Mouse (Mus musculus) midbrain, embryonic 16.5 days (tissue): ENCODE measurements around the gene Pmpca. TPM values are rescaled to one million over a fixed set of nuclear protein-coding genes. Genes with fewer than 3 reads are reported as not detected.
A peak's percentile ranks its signal among the peaks of the same experiment; 100 is the strongest.

Experiments
- ATAC-seq: fragments of 200-750 bp; cut with Nextera tagmentation; 2 replicates; pipeline ENCODE4 v1.8.0; 2017; ENCODE audit warnings: moderate TSS enrichment
- H3K27ac ChIP-seq: fragments of 300-500 bp; sonication (generic); 2 replicates; pipeline ENCODE4 v1.5.1; 2014; ENCODE audit warnings: mild to moderate bottlenecking, low read length, mixed read lengths
- H3K27me3 ChIP-seq: fragments of 300-500 bp; sonication (generic); 2 replicates; pipeline ENCODE4 v1.6.1; 2014; ENCODE audit warnings: low read depth, low read length, mixed read lengths; ENCODE audit not compliant: control insufficient read depth, insufficient read depth
- H3K36me3 ChIP-seq: fragments of 300-500 bp; sonication (generic); 2 replicates; pipeline ENCODE4 v1.6.1; 2014; ENCODE audit warnings: mild to moderate bottlenecking, low read length, moderate library complexity, mixed read lengths; ENCODE audit not compliant: control insufficient read depth, insufficient read depth
- H3K4me1 ChIP-seq: fragments of 300-500 bp; sonication (generic); 2 replicates; pipeline ENCODE4 v1.6.1; 2014; ENCODE audit warnings: mild to moderate bottlenecking, low read length, mixed read lengths; ENCODE audit not compliant: control insufficient read depth, insufficient read depth
- H3K4me2 ChIP-seq: fragments of 300-500 bp; sonication (generic); 2 replicates; pipeline ENCODE4 v1.6.1; 2014; ENCODE audit warnings: mild to moderate bottlenecking, low read length, mixed read lengths
- H3K4me3 ChIP-seq: fragments of 300-500 bp; sonication (generic); 2 replicates; pipeline ENCODE4 v1.5.1; 2014; ENCODE audit warnings: low read depth, mild to moderate bottlenecking, low read length, moderate library complexity, mixed read lengths
- H3K9ac ChIP-seq: fragments of 300-500 bp; sonication (generic); 2 replicates; pipeline ENCODE4 v1.6.1; 2014; ENCODE audit warnings: low read depth, low read length, mixed read lengths
- H3K9me3 ChIP-seq: fragments of 300-500 bp; sonication (generic); replicated peaks from 2 replicates; pipeline ENCODE4 v1.6.1; 2014; ENCODE audit warnings: mild to moderate bottlenecking, low read length, mixed read lengths; ENCODE audit not compliant: control insufficient read depth, poor library complexity, severe bottlenecking
- WGBS: fragments of 180-500 bp; shearing (Covaris S2); extraction: QIAGEN DNeasy Blood & Tissue Kit; methylation state at CpG from one replicate; pipeline ENCODE4 v1.1.7; 2014; 5-methylcytosine and 5-hydroxymethylcytosine counted together
- polyA plus RNA-seq: library from polyadenylated mRNA; unstranded; fragments of >200 nt; fragmentation: Nextera tagmentation; extraction: Ambion mirVana; gene quantifications from 2 replicates; pipeline ENCODE4 v1.2.1, GENCODE M21; 2015

Gene Pmpca
- polyA plus RNA-seq, 1 experiment from 2014 or later, result 96.5 TPM

DNA sequence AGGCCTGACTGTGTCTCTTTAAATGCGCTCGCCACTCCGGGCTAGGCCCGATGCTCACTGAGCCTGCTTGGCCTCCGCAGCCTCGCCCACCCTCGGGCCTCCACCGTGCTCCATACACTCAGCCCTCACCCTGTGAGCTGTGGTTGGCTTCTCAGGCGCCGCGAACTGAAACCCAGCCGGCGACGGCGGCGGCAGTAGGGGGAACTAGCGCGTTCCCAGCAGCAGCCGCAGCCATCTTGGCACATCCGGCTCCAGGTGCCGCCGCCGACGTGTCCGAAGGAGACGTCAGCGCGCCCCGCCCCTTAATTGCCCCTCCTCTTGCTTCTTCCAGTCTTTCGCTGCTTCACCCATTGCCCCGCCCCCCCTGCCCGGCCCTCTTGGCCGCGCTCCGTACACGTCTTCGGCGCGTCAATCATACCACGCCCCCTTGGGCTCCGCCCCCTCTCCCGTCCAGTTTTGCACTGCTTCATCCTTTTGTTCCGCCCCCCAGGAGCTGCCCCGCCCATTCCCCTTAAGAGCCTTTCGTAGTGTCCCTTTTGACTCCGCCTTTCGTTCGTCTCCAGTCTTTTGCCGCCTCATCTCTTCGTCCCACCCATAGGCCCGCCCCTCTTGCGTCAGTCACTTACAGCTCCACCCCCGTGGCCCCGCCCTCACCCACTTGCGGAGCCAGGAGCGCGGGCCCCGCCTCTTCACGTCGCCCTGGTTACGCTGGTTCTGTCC, 56.0 kb downstream of the Pmpca start, which contains the start of gene Sec16a:
TSS of gene Sec16a (minus strand) at position 271 of the 720 bp plus-strand sequence.
- Histone ChIP-seq H3K9me3 (no peaks in the 10 kb centered on the region), H3K4me3 (peak within 1 kb of the TSS; percentile 59), H3K4me1 (peaks cover 33% of the 10 kb centered on the region), H3K4me2 (peak within 1 kb of the TSS; percentile 88), H3K36me3 (peaks cover 15% of the 10 kb centered on the region; the same call in 1 of the 2 replicates), H3K27ac (peak within 1 kb of the TSS; percentile 95), H3K27me3 (no peaks in the 10 kb centered on the region), H3K9ac (peak within 1 kb of the TSS; percentile 74)
- peak; percentile 93 for ATAC-seq
- under 1% methylated on average over 60 of the region's 61 CpGs for WGBS

- Histone ChIP-seq H3K4me3 (peak overlapping the region; percentile 59), H3K36me3 (peaks cover 8% of the 10 kb centered on the region; the same call in 1 of the 2 replicates), H3K27ac (peak overlapping the region; percentile 95), H3K4me1 (peaks cover 33% of the 10 kb centered on the region), H3K9ac (peak overlapping the region; percentile 74), H3K27me3 (no peaks in the 10 kb centered on the region), H3K4me2 (peak overlapping the region; percentile 88), H3K9me3 (no peaks in the 10 kb centered on the region)
- peak; percentile 92 for ATAC-seq
- whole genome bisulfite sequencing, result under 1% methylated on average over 44 of the region's 44 CpGs
Measured at GRCm38 (mm10) chr2:26445666-26446445, 56.7 kb downstream of the Pmpca start.

DNA sequence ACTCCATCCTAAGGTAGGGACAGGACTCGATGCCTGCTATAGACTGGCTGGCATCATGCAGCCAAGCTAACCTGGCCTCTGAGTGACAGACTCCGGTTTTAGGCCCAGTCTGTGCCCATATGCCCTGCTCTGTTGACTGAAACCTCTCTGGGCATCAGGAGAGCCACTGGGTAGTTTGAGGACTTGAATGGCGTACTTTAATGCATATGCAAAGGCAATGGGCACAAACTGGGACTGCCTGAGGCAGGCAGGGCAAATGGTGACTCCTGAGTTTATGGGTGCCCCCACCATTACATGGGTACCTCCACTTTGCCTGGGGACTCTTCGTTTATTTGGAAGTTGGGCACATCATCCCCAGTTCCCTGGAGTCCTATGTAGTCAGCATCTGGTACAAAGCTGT, 57.5 kb downstream of the Pmpca start:
- H3K27ac ChIP-seq, result no peak overlapping the region
- peak overlapping the region; percentile 74 for H3K9ac ChIP-seq
- 76% methylated on average over 4 of the region's 4 CpGs for WGBS
- H3K36me3 ChIP-seq, result 0 out of 2 replicates have a peak, but pooled peaks cover 1% of the 10 kb centered on the region
- H3K4me1 ChIP-seq, result peaks cover 33% of the 10 kb centered on the region
- H3K27me3 ChIP-seq, result no peaks in the 10 kb centered on the region
- H3K4me2 ChIP-seq, result peak overlapping the region; percentile 88
- H3K9me3 ChIP-seq, result no peaks in the 10 kb centered on the region
- H3K4me3 ChIP-seq, result peak overlapping the region; percentile 59
- no peak for ATAC-seq

Other genes starting within 250 kb of the Pmpca start
- not detected in 2 replicates for gene Lhx3, start 181.1 kb upstream of the Pmpca start, polyA plus RNA-seq
- 17.2 and 18.4 TPM in 2 replicates for gene Qsox2, start 151.8 kb upstream of the Pmpca start, polyA plus RNA-seq
- gene Ccdc187, start 94.8 kb upstream of the Pmpca start, polyA plus RNA-seq, result 0.21 and 0.29 TPM in 2 replicates
- gene Gpsm1, start 73.8 kb upstream of the Pmpca start, polyA plus RNA-seq, result 182 and 188 TPM in 2 replicates
- 24.7 and 27.2 TPM in 2 replicates for gene Dnlz, start 37.2 kb upstream of the Pmpca start, polyA plus RNA-seq
- 1.0 and 2.7 TPM in 2 replicates for gene Card9, start 28.4 kb upstream of the Pmpca start, polyA plus RNA-seq
- gene Snapc4, start 8.7 kb upstream of the Pmpca start, polyA plus RNA-seq, result 34.8 and 37.9 TPM in 2 replicates
- 175 and 182 TPM in 2 replicates for gene Entr1, start within 50 bp of the Pmpca start, polyA plus RNA-seq
- gene Inpp5e, start 19.9 kb downstream of the Pmpca start, polyA plus RNA-seq, result 26.9 and 27.6 TPM in 2 replicates
- gene Sec16a, start 55.9 kb downstream of the Pmpca start, polyA plus RNA-seq, result 18.7 and 20.4 TPM in 2 replicates
- gene Notch1, start 127.3 kb downstream of the Pmpca start, polyA plus RNA-seq, result 10.7 and 11.4 TPM in 2 replicates
- gene Egfl7, start 190.7 kb downstream of the Pmpca start, polyA plus RNA-seq, result 62.0 and 64.4 TPM in 2 replicates
- 0.30 TPM in 1 of 2 replicates, not detected in the other for gene Gm20532, start 197.3 kb downstream of the Pmpca start, polyA plus RNA-seq
- gene Agpat2, start 215.1 kb downstream of the Pmpca start, polyA plus RNA-seq, result 4.0 and 4.1 TPM in 2 replicates
- 153 and 155 TPM in 2 replicates for gene Fam69b, start 239.1 kb downstream of the Pmpca start, polyA plus RNA-seq